Mouse (Mus musculus): ENCODE measurements around the gene Zfp874a. TPM values are rescaled to one million over a fixed set of nuclear protein-coding genes. Genes with fewer than 3 reads are reported as not detected.
A peak's percentile ranks its signal among the peaks of the same experiment; 100 is the strongest.
"Not testable (repeated sequence)": the region's sequence is repeated elsewhere in the genome, so short reads cannot be mapped to it uniquely, and the experiment has no call there.

The Zfp874a gene
- polyA plus RNA-seq, 1 experiment: 2.8 TPM

DNA sequence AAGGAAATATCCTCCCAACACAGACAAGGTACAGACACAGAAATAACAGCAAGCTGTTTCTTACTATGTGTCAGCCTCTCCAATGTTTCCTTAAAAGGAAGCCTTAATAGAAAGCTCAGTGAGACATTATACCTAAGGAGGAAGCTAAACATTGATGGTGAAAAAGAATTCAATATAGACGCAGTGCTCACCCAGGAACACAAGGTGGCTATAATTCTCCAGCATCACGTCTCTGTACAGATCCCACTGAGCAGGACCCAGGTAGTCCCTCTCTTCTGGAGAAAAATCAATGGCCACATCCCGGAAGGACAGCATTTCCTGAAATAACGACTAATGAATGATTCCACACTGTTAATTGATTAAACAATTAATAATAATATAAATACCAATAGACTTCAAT is 30.1 kb upstream of the Zfp874a start:
- Histone ChIP-seq H3K27ac (ENCODE audit: insufficient read depth, low read depth, low read length) (no peak overlapping the region), H3K4me1 (ENCODE audit: control insufficient read depth, insufficient read depth, low read length) (peaks cover 3% of the 10 kb centered on the region; the same call in 1 of the 2 replicates), H3K36me3 (ENCODE audit: control insufficient read depth, insufficient read depth, low read length) (peaks cover 5% of the 10 kb centered on the region), H3K4me3 (ENCODE audit: insufficient read depth, low read depth, low read length) (no peak overlapping the region), H3K27me3 (replicated peaks; ENCODE audit: control insufficient read depth, insufficient read depth, low read length) (no peaks in the 10 kb centered on the region)
- TF ChIP-seq CTCF (conservative IDR thresholded peaks at IDR 0.05; ENCODE audit: insufficient read depth, insufficient read length, low read depth, low read length) (no peak), POLR2A (IDR thresholded peaks at IDR 0.05; ENCODE audit: low read depth, low read length) (no peak)
- WGBS: 76% methylated on average over 4 of the region's 4 CpGs
- DNase-seq: no peak

- TF ChIP-seq POLR2A (IDR thresholded peaks at IDR 0.05; ENCODE audit: low read depth, low read length) (no peak), CTCF (conservative IDR thresholded peaks at IDR 0.05; ENCODE audit: insufficient read depth, insufficient read length, low read depth, low read length) (no peak)
- Histone ChIP-seq H3K36me3 (ENCODE audit: control insufficient read depth, insufficient read depth, low read length) (peaks cover 7% of the 10 kb centered on the region), H3K27ac (ENCODE audit: insufficient read depth, low read depth, low read length) (no peak overlapping the region), H3K27me3 (replicated peaks; ENCODE audit: control insufficient read depth, insufficient read depth, low read length) (no peaks in the 10 kb centered on the region), H3K4me3 (ENCODE audit: insufficient read depth, low read depth, low read length) (no peak overlapping the region), H3K4me1 (ENCODE audit: control insufficient read depth, insufficient read depth, low read length) (no peaks in the 10 kb centered on the region)
- no peak for DNase-seq
- 82% methylated on average over 3 of the region's 3 CpGs for WGBS
Observed at GRCm38 (mm10) chr13:67469274-67469673, 17.9 kb upstream of the Zfp874a start.

GRCm38 (mm10) chr13:67463506-67464185 is 12.2 kb upstream of the Zfp874a start:
- H3K4me3 ChIP-seq (ENCODE audit: insufficient read depth, low read depth, low read length); H3K27me3 ChIP-seq (replicated peaks; ENCODE audit: control insufficient read depth, insufficient read depth, low read length); DNase-seq; H3K4me1 ChIP-seq (ENCODE audit: control insufficient read depth, insufficient read depth, low read length); H3K36me3 ChIP-seq (ENCODE audit: control insufficient read depth, insufficient read depth, low read length); H3K27ac ChIP-seq (ENCODE audit: insufficient read depth, low read depth, low read length): not testable (repeated sequence)
- 78% methylated on average over 3 of the region's 5 CpGs for whole genome bisulfite sequencing

- WGBS: under 1% methylated on average over 3 of the region's 3 CpGs
- Histone ChIP-seq H3K4me1 (ENCODE audit: control insufficient read depth, insufficient read depth, low read length) (no peaks in the 10 kb centered on the region), H3K27me3 (replicated peaks; ENCODE audit: control insufficient read depth, insufficient read depth, low read length) (no peaks in the 10 kb centered on the region), H3K4me3 (ENCODE audit: insufficient read depth, low read depth, low read length) (peak overlapping the region; percentile 12; the same call in 1 of the 2 replicates), H3K36me3 (ENCODE audit: control insufficient read depth, insufficient read depth, low read length) (0 out of 2 replicates have a peak, but pooled peaks cover 2% of the 10 kb centered on the region), H3K27ac (ENCODE audit: insufficient read depth, low read depth, low read length) (peak overlapping the region; percentile 86)
- DNase-seq: no peak
- TF ChIP-seq POLR2A (IDR thresholded peaks at IDR 0.05; ENCODE audit: low read depth, low read length) (no peak), CTCF (conservative IDR thresholded peaks at IDR 0.05; ENCODE audit: insufficient read depth, insufficient read length, low read depth, low read length) (no peak)
Observed at GRCm38 (mm10) chr13:67452021-67452309, 541 bp upstream of the Zfp874a start.

DNA sequence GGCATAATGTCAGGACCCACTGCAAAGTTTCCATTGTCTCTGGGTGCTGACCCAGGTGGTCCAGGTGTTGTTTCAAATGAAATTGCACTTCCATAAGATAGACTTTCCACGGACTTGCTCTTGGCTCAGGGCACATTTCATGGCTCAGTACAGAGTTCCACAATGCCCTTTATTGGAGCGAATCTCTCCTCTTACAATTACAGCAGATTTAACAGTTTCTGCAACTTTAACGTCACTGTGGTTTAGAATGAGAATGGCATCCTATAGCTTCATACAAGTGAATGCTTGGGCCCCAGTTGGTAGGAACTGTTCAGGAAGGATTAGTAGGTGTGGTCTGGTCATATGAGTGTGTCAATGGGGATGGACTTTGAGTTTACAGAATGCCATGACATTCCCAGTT is 14.3 kb downstream of the Zfp874a start:
- not testable (repeated sequence) for H3K4me1 ChIP-seq (ENCODE audit: control insufficient read depth, insufficient read depth, low read length); H3K27ac ChIP-seq (ENCODE audit: insufficient read depth, low read depth, low read length); DNase-seq; H3K4me3 ChIP-seq (ENCODE audit: insufficient read depth, low read depth, low read length); H3K27me3 ChIP-seq (replicated peaks; ENCODE audit: control insufficient read depth, insufficient read depth, low read length); H3K36me3 ChIP-seq (ENCODE audit: control insufficient read depth, insufficient read depth, low read length)
- 80% methylated on average over 1 of the region's 3 CpGs for WGBS

DNA sequence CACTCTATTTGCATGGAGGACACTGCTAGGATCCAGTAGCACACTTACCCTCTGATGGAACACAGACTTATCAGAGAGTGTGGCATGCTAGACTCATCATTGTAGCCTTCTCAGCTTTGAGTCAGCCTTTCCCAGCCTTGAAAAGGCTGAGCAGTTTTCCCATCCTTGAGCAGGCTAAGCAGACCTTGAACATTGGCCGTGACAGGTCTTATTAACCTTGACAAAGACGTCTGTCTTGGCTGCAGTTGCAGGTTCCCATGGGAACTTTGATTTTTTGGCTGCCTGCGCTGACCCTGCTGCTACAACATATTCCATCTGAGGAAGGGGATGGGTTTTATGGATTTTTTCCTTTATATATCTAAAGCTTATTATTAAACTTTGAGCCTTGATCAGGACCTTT is 23.3 kb downstream of the Zfp874a start:
- Histone ChIP-seq H3K27ac (ENCODE audit: insufficient read depth, low read depth, low read length) (no peak overlapping the region), H3K4me3 (ENCODE audit: insufficient read depth, low read depth, low read length) (no peak overlapping the region), H3K4me1 (ENCODE audit: control insufficient read depth, insufficient read depth, low read length) (no peaks in the 10 kb centered on the region), H3K27me3 (replicated peaks; ENCODE audit: control insufficient read depth, insufficient read depth, low read length) (no peaks in the 10 kb centered on the region), H3K36me3 (ENCODE audit: control insufficient read depth, insufficient read depth, low read length) (no peaks in the 10 kb centered on the region)
- DNase-seq: no peak
- TF ChIP-seq POLR2A (IDR thresholded peaks at IDR 0.05; ENCODE audit: low read depth, low read length) (no peak), CTCF (conservative IDR thresholded peaks at IDR 0.05; ENCODE audit: insufficient read depth, insufficient read length, low read depth, low read length) (no peak)
- 55% methylated on average over 3 of the region's 3 CpGs for WGBS

DNA sequence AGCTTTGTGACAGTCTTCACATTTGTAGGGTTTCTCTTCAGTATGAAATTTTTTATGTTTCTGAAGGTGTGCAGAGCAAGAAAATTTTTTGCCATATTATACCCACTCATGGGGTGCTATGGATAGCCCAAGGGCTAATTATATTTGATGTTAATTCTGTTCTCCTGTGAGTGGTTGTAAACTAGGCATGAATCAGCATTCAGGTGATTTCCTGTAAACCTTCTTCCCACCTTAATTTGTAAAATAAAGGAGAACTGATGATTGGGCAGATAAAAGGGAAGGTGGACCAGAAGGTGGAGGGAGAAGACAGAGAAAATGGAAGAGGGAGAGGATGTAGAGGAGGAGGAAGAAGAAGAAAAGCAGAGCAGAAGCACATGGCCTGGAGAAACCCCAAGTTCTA is 25.7 kb downstream of the Zfp874a start:
- not testable (repeated sequence) for H3K4me1 ChIP-seq (ENCODE audit: control insufficient read depth, insufficient read depth, low read length)

DNA sequence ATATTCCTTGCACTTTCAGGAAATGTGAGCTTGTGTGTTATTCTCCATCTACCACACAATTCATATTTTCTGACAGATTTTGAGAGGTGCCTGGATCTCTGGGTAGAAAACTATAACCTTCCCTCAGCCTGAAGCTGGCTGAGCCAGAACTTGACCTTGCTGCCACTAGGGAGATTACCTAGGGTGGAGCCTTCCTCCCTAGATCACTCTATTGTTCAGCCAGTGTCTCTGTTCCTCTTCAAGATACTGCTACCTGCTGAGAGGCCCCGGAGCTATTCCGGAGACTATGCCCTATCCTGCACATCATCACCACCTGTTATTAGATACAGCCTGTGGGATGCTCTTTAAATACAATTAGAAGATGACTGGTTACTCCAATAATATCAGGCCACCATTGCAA is 28.9 kb downstream of the Zfp874a start:
- not testable (repeated sequence) for H3K4me1 ChIP-seq (ENCODE audit: control insufficient read depth, insufficient read depth, low read length); H3K27ac ChIP-seq (ENCODE audit: insufficient read depth, low read depth, low read length); H3K27me3 ChIP-seq (replicated peaks; ENCODE audit: control insufficient read depth, insufficient read depth, low read length); H3K4me3 ChIP-seq (ENCODE audit: insufficient read depth, low read depth, low read length); H3K36me3 ChIP-seq (ENCODE audit: control insufficient read depth, insufficient read depth, low read length); DNase-seq
- WGBS: 85% methylated on average over 2 of the region's 2 CpGs

More for the DNA sequence above, 25.7 kb downstream of the Zfp874a start:
- not testable (repeated sequence) for H3K27ac ChIP-seq (ENCODE audit: insufficient read depth, low read depth, low read length); H3K4me3 ChIP-seq (ENCODE audit: insufficient read depth, low read depth, low read length); DNase-seq; H3K36me3 ChIP-seq (ENCODE audit: control insufficient read depth, insufficient read depth, low read length); H3K27me3 ChIP-seq (replicated peaks; ENCODE audit: control insufficient read depth, insufficient read depth, low read length)
